Comparison of ENCODE assay signal across 19 mouse cellular contexts in the genomic region with DNA sequence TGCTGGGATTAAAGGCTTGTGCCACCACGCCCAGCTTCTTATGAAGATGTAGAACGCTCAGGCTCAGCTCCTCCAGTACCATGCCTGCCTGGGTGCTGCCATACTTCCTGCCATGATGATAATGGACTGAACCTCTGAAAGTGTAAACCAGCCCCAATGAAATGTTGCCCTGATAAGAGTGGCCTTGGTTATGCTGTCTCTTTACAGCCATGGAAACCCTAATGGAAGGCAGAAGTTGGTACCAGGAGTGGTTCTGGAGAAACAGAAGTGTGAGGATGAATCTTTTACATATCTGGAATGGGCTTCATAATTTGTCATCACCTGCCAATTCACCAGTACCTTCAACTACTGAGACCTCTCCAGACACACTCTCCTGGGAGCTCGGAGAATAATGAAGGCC. TPM values are rescaled to one million over a fixed set of nuclear protein-coding genes. Genes with fewer than 3 reads are reported as not detected.
DNase-seq lines count a peak whose midpoint lies in the region; TF ChIP-seq lines count a peak whose summit lies in the region.
"Had no signal": no experiment of that assay in that cellular context is flagged by ENCODE, and none has a peak within 500 bp of the region (broad histone marks: within the 10 kb centered on the region; RNA-seq: fewer than 3 reads in every experiment).

No protein-coding gene starts in this region.

- peaks cover 0 to 19% of the 10 kb centered on the region in 2 experiments; a peak in 2 of 4 replicates for H3K36me3 ChIP-seq in MEL (ENCODE audit: control insufficient read depth in 1 of 2, insufficient read depth in 2 of 2, low read length in 2 of 2)
- H3K36me3 ChIP-seq: G1E had no signal

- no peak for TF ChIP-seq CTCF in MEL (IDR thresholded peaks at IDR 0.05 in 2 of 3, conservative IDR thresholded peaks at IDR 0.05 in 1 of 3; ENCODE audit: control insufficient read depth in 1 of 3, insufficient read depth in 1 of 3, low read depth in 2 of 3, low read length in 3 of 3, poor library complexity in 1 of 3, severe bottlenecking in 1 of 3)

- no peak overlapping the region for H3K9ac ChIP-seq in MEL (ENCODE audit: control insufficient read depth, low read depth, low read length, poor library complexity, severe bottlenecking)

- no peak overlapping the region for H3K27ac ChIP-seq in MEL (ENCODE audit: control insufficient read depth, low read depth, low read length)

- DNase-seq in MEL (ENCODE audit: low read depth, low spot score) (peak; percentile 60), MEL-GATA-1-ER (ENCODE audit: extremely low read depth, low read depth) (peak; percentile 65)
- no peak for DNase-seq in cerebellum, postnatal 4 days (ENCODE audit: low spot score in 2 of 2)
- no peak for DNase-seq in heart, adult 8-10 months (ENCODE audit: low spot score)
- DNase-seq: adrenal gland, adult 2 months; adrenal gland, adult 8-10 months; adrenal gland, postnatal 10 days; adrenal gland, postnatal 14 days; adrenal gland, postnatal 25 days; adrenal gland, postnatal 36 days; B cell, adult 2 months; cerebellum, adult 11 months; cerebellum, adult 11-12 months; cerebellum, adult 18-20 months; cerebellum, adult 2 months; cerebellum, adult 8-10 months had no signal

- H3K4me3 ChIP-seq in MEL (ENCODE audit: control insufficient read depth in 1 of 2, insufficient read depth in 1 of 2, low read depth in 2 of 2, low read length in 2 of 2): no peak overlapping the region

- no peaks in the 10 kb centered on the region for H3K9me3 ChIP-seq in MEL (replicated peaks; ENCODE audit: insufficient read depth, low read length)
- H3K9me3 ChIP-seq: G1E had no signal

- H3K4me1 ChIP-seq in MEL (ENCODE audit: control insufficient read depth in 1 of 2, insufficient read depth in 2 of 2, low read length in 2 of 2): peaks cover 7 to 9% of the 10 kb centered on the region in 2 experiments

- no peaks in the 10 kb centered on the region for H3K27me3 ChIP-seq in MEL (ENCODE audit: control insufficient read depth in 1 of 2, insufficient read depth in 2 of 2, low read length in 2 of 2)
- H3K27me3 ChIP-seq: CH12.LX, Patski had no signal

- no peak for TF ChIP-seq RAD21 in MEL (IDR thresholded peaks at IDR 0.05; ENCODE audit: low read depth, low read length)

- TF ChIP-seq POLR2A in MEL (IDR thresholded peaks at IDR 0.05; ENCODE audit: control insufficient read depth in 1 of 2, insufficient read depth in 1 of 2, low read depth in 1 of 2, low read length in 2 of 2, poor library complexity in 1 of 2): no peak

- TF ChIP-seq EP300 in MEL (IDR thresholded peaks at IDR 0.05; ENCODE audit: low read depth in 1 of 2, low read length in 2 of 2): 0 out of 4 replicates have a peak, but pooled peaks of 1 of the 2 experiments have one; percentile 10

- H3K79me2 ChIP-seq in MEL (ENCODE audit: control insufficient read depth, insufficient read depth, low read length, poor library complexity): no peaks in the 10 kb centered on the region

TF ChIP-seq in MEL, 35 proteins besides CTCF, POLR2A, EP300 and RAD21:
- TF ChIP-seq MYC (IDR thresholded peaks at IDR 0.05; ENCODE audit: low read depth, low read length) (0 out of 2 replicates have a peak, but pooled peaks have one; percentile 15), GATA1 (IDR thresholded peaks at IDR 0.05; ENCODE audit: low read depth, low read length) (no peak), ZNF384 (IDR thresholded peaks at IDR 0.05; ENCODE audit: low read depth, low read length) (0 out of 2 replicates have a peak, but pooled peaks have one; percentile 43)
TF ChIP-seq in MEL: peak in this region for 2.

RNA-seq across cellular contexts. Expression of gene Scyl2, which starts 11.9 kb away (rescaled TPM):
- total RNA-seq in MEL (2012; rRNA removed): 19.8 and 21.8 TPM in 2 replicates
- polyA plus RNA-seq in MEL (2012; ENCODE audit: insufficient read depth in 1 of 2, insufficient read length in 2 of 2, low read depth in 1 of 2, low replicate concordance in 2 of 2, missing spikeins in 1 of 2): 10 to 100 TPM in 1 of 2 experiments, not detected in 1; 27.9 TPM
- total RNA-seq in heart, adult 8-10 months (2022): 10 to 100 TPM; 13.7 to 18.6 (median 17.9) TPM

RNA-seq across cellular contexts. Expression of gene Actr6, which starts 34.1 kb away (rescaled TPM):
- 14.4 and 14.6 TPM in 2 replicates for total RNA-seq in MEL (2012; rRNA removed)
- 100 to 1,000 TPM in 1 of 2 experiments, 10 to 100 TPM in 1; 15.3 to 414 TPM for polyA plus RNA-seq in MEL (2012; ENCODE audit: insufficient read depth in 1 of 2, insufficient read length in 2 of 2, low read depth in 1 of 2, low replicate concordance in 2 of 2, missing spikeins in 1 of 2)
- 10 to 100 TPM; 11.1 to 13.7 (median 12.9) TPM for total RNA-seq in heart, adult 8-10 months (2022)

RNA-seq across cellular contexts. Expression of gene Uhrf1bp1l, which starts 46.8 kb away (rescaled TPM):
- 26.0 and 29.4 TPM in 2 replicates for total RNA-seq in MEL (2012; rRNA removed)
- polyA plus RNA-seq in MEL (2012; ENCODE audit: insufficient read depth in 1 of 2, insufficient read length in 2 of 2, low read depth in 1 of 2, low replicate concordance in 2 of 2, missing spikeins in 1 of 2): 10 to 100 TPM; 23.7 to 44.8 TPM
- total RNA-seq in heart, adult 8-10 months (2022): 10 to 100 TPM; 23.9 to 28.9 (median 27.7) TPM

Comparison
In these comparisons a context has a peak if more than half of its experiments do, and no peak if none do; other contexts are left out.
1. DNase-seq: peak in MEL (single experiment) and MEL-GATA-1-ER (single experiment); none in cerebellum, postnatal 4 days (0 of 2) and heart, adult 8-10 months (single experiment).